Mouse (Mus musculus): Measurements from ENCODE around the gene Setd2.

The Setd2 gene

DNA sequence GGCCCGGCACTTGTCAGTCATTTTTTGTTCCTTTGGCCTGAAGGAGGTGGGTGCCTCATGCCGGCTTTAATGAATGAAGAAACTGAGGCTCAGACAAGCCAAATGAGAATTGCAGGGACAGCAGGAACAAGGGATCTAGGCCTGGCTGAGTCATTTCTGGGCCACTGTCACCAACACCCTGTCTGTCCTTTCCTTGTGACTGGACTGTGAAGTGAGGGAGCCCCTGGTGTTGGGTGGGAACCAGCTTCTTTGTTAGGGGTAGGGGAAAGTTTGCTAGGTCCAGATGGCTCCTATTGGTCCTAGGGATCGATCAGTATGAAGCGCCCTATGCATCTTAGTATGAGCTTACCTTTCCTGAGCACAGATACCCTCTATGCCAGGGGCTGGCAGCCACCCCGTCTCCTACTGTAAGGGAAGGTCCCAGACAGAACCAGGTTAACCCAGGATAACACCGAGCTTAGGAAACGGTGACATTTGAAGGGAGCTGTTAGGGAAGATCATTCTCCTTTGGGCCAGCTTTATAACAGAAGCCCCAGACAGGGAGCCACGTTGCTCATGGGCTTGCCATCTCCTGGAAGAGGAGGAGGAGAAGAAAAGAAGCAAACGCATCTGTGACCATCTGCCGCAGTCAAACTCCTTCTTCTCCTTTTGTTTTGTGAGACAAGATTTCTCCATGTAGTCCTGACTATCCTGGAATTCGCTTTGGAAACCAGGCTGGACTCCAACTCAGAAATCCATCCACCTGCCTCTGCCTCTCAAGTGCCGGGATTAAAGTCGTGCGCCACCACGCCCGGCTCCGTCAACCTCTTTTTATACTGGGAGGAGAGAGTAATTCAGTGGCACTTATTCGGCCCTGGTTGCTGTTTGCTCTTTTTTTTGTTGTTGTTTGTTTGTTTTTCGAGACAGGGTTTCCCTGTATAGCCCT is 122.6 kb downstream of the Setd2 start:
- no peak for DNase-seq

DNA sequence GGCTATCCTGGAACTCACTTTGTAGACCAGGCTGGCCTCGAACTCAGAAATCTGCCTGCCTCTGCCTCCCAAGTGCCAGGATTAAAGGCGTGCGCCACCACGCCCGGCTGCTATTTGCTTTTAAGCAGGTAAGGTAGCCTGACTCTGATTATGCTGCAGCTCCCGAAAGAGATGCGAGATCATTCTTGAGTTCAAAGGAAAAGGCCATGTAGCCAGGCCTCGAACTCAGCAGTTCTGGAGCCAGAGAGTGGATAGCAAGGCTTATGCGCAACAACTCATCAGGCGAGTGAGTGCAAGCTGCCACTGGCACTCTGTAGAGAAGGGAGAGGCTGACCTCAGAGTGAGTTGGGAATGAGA is 123.2 kb downstream of the Setd2 start:
- DNase-seq: no peak

DNA sequence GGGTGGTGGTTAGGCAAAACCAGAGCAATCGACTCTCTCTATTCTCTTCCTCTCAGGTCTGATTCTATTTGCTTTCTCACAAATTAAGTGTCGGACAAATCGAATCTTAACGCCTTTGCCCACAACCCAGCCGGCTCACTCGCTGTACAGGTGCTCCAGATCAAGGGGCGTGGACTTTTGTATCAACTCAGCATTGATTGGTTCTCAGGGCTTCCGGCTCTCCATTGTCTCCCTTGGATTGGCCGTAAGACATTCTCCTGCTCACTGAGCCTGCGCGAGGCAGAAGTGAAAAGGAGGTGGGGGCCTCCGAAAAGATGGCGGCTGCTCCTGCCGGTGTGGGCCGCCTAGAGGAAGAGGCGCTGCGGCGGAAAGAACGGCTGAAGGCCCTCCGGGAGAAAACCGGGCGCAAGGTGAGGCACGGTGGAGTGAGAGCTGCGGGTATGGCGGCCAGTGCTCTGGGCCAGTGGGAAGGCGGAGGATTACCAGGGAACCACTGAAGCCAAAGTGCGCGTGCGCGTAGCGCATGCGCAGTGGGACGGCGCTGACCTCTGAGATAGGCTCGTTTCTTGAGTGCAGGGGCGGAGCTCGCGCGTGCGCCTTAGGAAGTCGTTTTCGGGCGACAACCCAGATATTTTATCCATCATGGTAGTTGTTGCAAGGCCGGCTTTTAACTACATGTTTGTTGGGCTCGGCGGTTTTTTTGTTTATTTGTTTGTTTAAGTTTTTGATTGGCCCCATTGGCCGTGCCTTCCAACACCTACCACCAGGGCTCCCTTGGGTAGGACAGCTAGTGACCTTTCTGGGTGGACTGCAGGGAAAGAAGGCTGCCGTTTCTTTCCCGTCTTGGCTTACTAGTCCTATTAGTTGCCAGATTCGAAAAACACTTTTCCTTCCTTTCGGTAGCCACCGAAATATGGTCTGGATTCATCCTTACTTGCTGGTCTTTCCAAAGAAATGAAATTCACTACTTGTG is 124.1 kb downstream of the Setd2 start, which contains the start of gene Ccdc12:
Gene Ccdc12, plus strand, starts transcription at position 255 of the 973 bp plus-strand sequence.
- DNase-seq: peak; percentile 96 to 98

- peak in 1 of 2 experiments; percentile 47 for DNase-seq
Observed at GRCm38 (mm10) chr9:110657474-110658078, 125.2 kb downstream of the Setd2 start.

DNA sequence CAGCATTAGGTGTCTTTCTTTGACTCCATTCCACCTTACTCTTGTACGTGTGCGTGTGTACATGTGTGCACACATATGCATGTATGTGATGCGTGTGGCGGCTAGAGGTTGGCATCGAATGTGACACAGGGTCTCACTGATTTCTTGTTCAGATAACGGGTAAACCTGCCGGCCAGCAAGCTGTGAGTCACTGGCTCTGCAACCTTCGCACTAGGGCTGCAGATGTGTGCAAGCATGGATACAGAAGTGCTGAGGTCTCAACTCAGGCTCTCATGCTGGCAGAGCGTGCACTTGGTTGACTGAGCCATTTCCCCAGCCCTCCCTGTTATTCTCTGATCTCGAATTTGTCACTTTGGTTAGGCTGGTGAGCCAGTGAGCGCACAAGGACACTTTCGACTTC is 127.1 kb downstream of the Setd2 start:
- no peak for DNase-seq

DNA sequence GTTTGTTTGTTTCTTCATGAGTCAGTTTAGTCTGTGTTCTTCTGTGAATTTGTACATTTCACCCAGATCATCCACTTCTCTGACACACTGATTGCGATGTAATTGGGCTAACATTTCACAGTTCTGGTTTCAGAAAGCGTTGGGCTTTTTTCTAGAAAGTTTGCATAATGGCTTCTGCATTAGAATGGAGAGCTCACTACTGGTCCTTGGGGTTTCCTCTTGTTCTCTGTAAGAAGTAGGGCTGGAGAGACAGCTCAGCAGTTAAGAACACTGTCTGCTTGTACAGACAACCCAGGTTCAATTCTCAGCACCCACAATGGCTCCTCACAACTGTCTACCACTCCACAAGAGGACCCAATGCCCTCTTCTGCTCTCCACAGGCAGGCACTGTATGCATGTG is 127.8 kb downstream of the Setd2 start:
- no peak for DNase-seq

DNA sequence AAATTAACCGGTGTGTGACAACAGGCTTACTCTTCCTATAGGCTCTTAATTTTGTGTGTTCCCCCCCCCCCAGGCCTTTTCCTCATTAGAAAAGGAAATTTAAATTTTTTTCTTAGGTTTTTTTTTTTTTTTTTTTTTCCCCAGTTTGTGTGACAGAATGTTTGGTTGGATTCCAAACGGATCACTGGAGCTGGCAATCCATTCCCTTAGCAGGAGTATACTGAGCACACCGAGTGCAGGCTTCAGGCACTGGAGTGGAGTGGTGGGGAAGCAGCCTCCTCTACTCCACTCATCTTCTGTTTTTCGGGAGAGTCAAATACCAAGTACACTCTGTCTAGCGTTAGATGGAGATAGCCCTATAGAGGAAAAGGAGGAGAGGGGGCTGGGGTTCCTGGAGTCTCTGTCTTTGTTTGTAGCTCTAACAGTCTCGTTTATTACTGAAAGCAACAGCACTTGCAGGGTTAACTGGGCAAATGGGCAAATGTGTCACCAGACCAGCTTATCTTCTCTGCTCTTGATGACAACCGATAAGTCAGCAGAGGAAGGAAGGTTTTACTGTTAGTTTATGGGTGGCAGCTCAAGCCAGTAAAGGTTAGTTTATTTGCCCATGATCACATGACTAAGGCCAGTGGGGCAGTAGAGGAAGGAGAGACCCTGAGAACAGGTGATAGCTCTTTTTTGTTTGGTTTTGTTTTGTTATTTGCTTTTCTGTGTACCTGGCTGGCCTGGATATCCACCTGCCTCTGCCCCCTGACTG is 128.6 kb downstream of the Setd2 start:
- DNase-seq: no peak

GRCm38 (mm10) chr9:110662844-110663243 is 130.4 kb downstream of the Setd2 start:
- no peak for DNase-seq

- peak in 1 of 2 experiments; percentile 8 for DNase-seq
Observed at GRCm38 (mm10) chr9:110665912-110666311, 133.5 kb downstream of the Setd2 start.

DNA sequence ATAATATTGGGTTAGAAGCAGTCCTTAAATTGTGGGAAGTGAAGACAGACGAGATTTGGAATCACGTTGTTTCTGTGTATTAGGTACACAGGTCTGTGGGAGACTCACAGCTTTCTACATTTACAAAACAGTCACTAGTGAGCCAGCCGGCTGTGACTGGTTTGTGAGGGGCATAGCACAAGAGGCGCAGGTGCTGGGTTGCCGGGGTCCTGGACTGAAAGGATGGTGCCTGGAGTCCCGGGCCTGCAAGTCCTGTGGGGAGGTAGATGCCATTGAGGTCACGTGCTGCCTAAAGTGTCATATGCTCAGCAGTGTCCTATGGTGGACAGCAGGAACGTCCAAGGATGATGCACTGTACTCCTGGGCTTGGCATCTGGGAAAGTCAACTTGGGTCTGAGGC is 134.0 kb downstream of the Setd2 start:
- DNase-seq: no peak

DNA sequence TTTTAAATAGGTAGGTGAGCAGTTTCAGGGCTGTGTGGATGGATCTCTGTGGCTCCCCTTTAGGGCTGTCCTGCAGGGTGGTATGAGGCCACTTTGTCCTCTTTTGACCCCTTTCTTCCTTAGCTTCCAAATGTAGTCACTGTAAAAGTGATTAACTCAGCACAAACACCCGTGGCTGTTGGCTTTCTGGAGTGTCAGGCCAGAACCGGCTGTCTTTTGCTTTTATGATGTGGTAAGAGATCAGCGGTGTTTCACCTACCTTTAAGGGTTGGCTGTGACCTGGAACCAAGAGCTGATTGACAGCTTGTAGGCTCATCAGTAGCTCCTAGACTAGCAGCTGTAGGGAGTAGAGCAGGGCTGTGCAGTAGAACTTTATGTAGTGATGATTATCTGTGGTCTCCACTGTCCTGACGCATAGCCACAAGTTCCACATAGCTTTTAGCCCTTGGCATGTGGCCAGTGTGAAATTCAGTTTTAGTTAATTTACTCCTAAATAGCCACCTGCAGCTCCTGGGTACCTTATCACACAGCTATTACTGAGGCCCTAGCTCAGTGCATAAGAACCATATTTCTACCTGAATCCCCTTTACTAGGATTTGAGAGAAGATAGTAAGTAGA is 134.9 kb downstream of the Setd2 start:
- no peak for DNase-seq

Measured in cerebellum, postnatal 25 days (tissue).